Mouse (Mus musculus) lung, postnatal 36 days (tissue): Measurements from ENCODE around the gene Prkg1.

Experiments
- DNase-seq: peaks from one replicate; pipeline ENCODE4 v3.0.0; 2022; ENCODE audit warnings: mixed read lengths

Gene Prkg1

GRCm38 (mm10) chr19:31616830-31617229, 148.0 kb downstream of the Prkg1 start:
- DNase-seq: no peak

- DNase-seq: no peak
Measured at GRCm38 (mm10) chr19:31616159-31616558, 148.7 kb downstream of the Prkg1 start.

- DNase-seq: no peak
Measured at GRCm38 (mm10) chr19:31613146-31613545, 151.7 kb downstream of the Prkg1 start.

- DNase-seq: no peak
Measured at GRCm38 (mm10) chr19:31602578-31602977, 162.3 kb downstream of the Prkg1 start.

- DNase-seq: no peak
Measured at GRCm38 (mm10) chr19:31594011-31594410, 170.8 kb downstream of the Prkg1 start.

GRCm38 (mm10) chr19:31590701-31591100, 174.1 kb downstream of the Prkg1 start:
- no peak for DNase-seq

- DNase-seq: no peak
Measured at GRCm38 (mm10) chr19:31577092-31577491, 187.7 kb downstream of the Prkg1 start.

DNA sequence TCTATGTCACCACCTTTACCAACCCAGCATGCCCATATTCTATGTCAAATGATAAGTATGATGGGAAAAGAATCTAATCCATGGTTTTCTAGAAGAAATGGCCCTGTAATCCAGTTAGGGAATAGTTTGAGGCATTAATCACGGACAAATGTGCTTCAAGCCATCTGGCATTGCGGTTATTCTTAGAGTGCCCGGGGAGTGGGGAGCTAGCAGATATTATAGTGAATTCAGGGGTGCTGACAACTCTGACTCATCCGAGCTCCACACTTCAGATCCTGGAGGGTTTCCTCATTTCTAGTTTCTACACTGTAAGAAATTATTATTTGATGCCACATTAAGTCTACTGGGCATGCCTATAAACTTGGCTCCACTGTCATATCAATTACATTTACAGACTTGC, 200.5 kb downstream of the Prkg1 start:
- no peak for DNase-seq

GRCm38 (mm10) chr19:31546063-31546462, 218.8 kb downstream of the Prkg1 start:
- DNase-seq: no peak

GRCm38 (mm10) chr19:31531249-31531740, 233.5 kb downstream of the Prkg1 start:
- peak; percentile 23 for DNase-seq

DNA sequence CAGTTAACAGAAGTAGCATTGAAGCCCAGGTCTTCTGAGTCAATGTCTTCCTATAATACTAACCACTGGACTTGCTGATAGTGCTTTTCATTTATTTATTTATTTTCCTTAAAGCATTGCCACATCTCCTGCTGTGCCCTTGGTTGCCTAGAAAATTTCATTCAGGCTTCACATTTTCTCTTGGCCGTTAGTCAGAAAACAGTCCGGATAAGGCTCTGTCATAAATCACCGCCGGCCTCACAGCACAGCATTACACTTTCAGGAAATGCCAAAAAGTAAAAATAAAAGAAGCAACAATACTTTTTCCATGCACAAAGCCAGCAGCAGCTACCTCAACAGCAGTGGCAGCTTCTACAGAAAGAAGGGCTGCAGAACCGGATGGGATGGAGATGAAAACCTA, 234.2 kb downstream of the Prkg1 start:
- DNase-seq: peak; percentile 52

DNA sequence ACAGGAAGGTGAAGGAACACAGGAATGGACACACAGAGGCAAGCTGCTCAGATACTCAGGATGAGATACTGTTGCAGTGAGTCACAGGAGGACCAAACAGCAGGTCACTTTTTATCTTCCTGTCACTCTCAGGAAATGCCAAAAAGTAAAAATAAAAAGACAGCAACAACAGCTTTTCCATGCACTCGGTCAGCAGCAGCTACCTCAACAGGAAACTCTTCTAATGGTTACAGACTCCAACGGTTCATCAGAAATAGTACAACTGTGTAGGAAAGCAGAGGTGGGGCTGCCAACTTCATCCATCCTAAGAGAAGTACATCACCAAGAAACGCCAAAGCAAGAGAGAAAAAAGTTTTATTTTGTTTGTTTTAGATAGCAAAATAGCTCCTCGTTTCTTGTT, 234.9 kb downstream of the Prkg1 start:
- no peak for DNase-seq

DNA sequence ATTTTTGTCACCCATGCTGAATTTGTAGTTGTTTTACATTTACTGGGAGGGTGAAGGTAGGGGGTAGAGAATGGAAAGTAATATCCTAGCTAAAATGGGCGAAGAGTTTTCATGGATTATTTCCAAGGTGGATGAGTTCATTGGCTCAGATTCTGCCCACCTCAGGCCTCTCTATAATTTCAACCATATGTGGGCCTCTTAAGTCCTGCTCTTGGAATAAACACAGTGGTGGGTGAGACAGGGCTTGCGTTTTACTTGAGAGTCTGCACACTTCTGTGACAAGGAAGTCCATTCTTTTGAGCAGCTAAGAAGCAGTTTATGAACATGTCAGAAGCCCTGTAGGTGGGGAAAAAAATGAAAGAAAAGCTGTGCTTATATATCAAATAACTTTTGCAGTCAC, 250.3 kb downstream of the Prkg1 start:
- DNase-seq: no peak

GRCm38 (mm10) chr19:31507831-31508230, 257.0 kb downstream of the Prkg1 start:
- no peak for DNase-seq

DNA sequence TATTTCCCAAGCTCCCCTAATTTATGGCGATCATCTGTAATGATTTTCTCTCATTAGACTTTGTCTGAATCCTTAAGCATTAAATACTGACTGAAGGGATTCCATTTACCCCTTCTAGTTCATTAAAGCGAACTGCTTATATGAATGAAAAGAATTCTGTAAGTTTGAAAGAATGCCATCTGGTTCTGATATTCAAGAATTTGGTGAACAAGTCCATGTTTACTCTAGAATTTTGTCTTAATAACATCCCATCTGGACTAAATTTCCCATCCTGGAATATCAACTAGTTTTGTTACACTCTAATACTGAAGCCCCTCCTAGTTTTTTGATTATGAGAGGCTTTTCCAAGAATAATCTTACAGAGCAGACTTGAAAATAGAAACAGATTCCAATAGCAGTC, 258.5 kb downstream of the Prkg1 start:
- DNase-seq: no peak

- no peak for DNase-seq
Measured at GRCm38 (mm10) chr19:31505041-31505440, 259.8 kb downstream of the Prkg1 start.

- no peak for DNase-seq
Measured at GRCm38 (mm10) chr19:31497386-31497785, 267.4 kb downstream of the Prkg1 start.

DNA sequence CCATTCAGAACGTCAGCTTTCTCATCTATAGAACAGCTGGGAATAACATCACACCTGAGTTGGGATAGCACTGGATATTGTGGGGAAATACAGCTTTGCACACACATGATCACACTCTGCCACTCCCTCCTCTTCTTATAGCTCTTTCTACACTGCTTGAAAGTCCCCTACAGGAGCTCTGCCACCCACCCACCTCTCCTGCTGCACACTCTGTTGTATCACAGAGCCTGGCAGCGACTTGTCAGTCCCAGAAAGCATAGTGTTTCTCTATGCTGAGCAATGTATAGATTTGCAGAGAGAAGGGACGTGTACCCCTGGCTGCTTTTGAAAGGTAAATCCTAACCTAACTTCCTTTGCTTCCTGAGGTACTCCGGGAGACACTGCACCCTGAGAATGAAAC, 275.2 kb downstream of the Prkg1 start:
- DNase-seq: no peak

DNA sequence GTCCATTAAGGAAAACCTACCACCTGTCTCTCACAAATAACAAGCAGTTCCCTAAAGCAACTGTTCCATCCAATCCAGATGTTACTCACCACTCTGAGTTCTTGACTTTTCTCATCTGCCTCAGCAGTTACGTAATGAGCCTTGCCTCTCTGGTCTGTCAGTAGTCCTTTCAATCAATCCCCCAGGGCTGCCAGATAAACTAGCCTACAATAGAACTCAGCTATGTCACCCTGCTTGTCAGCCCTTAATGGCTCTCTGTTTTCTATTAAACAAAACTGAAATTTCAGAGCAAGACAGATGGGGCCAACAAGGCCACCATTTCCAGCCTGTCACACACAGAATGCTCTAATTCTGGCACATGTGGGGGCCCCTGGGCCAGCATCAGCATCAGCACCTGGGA, 293.1 kb downstream of the Prkg1 start:
- peak; percentile 3 for DNase-seq

- no peak for DNase-seq
Measured at GRCm38 (mm10) chr19:31460188-31460587, 304.6 kb downstream of the Prkg1 start.

DNA sequence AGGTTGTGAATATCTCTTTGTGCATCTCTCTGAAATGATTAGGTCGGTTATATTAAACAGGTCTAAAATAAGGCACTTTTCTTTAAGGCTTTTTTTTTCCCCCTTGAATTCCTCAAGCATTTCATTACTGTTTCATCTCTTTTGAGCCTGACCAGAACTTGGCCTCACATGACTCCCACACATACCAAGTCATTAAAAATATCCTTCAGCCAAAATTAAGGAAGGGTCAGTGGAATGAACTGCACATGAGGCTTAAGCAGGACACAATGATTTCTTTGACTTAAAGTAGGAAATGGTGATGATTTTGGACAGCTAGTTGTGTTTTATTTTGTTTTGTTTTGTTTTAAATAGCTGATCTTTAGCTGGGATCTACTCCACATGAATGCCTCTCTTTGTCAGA, 320.7 kb downstream of the Prkg1 start:
- no peak for DNase-seq

GRCm38 (mm10) chr19:31442311-31442710, 322.5 kb downstream of the Prkg1 start:
- no peak for DNase-seq

DNA sequence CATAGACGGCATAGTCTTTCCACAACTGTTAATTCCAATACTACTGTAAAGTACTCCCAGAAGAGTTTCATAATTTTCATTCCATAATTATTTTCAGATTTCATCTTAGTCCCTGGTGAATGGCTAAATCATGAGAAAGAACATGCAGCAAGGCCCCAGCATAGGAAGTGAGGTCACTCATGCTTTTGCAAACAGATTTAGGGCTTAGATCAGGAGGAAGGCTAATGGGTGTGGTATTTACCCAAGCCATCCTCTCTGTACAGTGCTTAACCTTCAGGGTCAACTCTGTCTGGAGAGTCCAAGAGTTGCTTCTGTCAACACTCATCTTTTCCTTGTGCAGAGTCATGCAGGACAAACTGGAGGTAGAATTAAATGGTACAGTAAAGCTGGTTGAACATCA, 331.4 kb downstream of the Prkg1 start:
- no peak for DNase-seq

GRCm38 (mm10) chr19:31431411-31431810, 333.4 kb downstream of the Prkg1 start:
- no peak for DNase-seq

DNA sequence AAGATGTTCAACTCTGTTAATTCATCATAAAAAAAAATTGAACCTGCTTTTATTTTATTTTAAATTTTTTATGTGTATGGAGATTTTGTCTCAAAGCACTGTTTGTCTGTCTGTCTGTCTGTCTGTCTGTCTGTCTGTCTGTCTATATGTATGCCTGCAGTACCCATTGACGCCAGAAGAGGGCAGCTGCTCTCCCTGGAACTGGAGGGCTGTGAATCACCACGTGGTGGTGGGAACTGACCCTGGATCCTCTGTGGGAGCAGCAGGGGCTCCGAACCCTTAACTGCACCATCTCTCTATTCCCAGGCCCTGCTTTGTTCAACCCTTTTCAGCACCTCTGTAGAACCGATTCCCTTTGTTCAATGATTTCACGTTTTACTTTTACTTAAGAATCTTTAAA, 338.7 kb downstream of the Prkg1 start:
- DNase-seq: peak; percentile 5

GRCm38 (mm10) chr19:31425199-31425598, 339.6 kb downstream of the Prkg1 start:
- DNase-seq: no peak
